Mouse (Mus musculus) hindbrain, embryonic 16.5 days (tissue): ENCODE measurements around the gene Lztfl1. TPM values are rescaled to one million over a fixed set of nuclear protein-coding genes. Genes with fewer than 3 reads are reported as not detected.
A peak's percentile ranks its signal among the peaks of the same experiment; 100 is the strongest.
"Not testable (repeated sequence)": the region's sequence is repeated elsewhere in the genome, so short reads cannot be mapped to it uniquely, and the experiment has no call there.

Source experiments
- ATAC-seq: fragments of 200-750 bp; cut with Nextera tagmentation; 2 replicates; pipeline ENCODE4 v1.8.0; 2017; ENCODE audit warnings: moderate TSS enrichment, moderate library complexity
- H3K27ac ChIP-seq: fragments of 300-500 bp; sonication (generic); 2 replicates; pipeline ENCODE4 v1.5.1; 2014; ENCODE audit warnings: low read depth, mild to moderate bottlenecking, control low read depth, low read length, moderate library complexity
- H3K27me3 ChIP-seq: fragments of 300-500 bp; sonication (generic); replicated peaks from 2 replicates; pipeline ENCODE4 v1.6.1; 2014; ENCODE audit warnings: low read length; ENCODE audit not compliant: control insufficient read depth, insufficient read depth
- H3K36me3 ChIP-seq: fragments of 300-500 bp; sonication (generic); 2 replicates; pipeline ENCODE4 v1.6.1; 2014; ENCODE audit warnings: mild to moderate bottlenecking, low read length, moderate library complexity, mixed read lengths; ENCODE audit not compliant: control insufficient read depth, insufficient read depth
- H3K4me1 ChIP-seq: fragments of 300-500 bp; sonication (generic); 2 replicates; pipeline ENCODE4 v1.6.1; 2014; ENCODE audit warnings: low read depth, low read length; ENCODE audit not compliant: control insufficient read depth, insufficient read depth
- H3K4me2 ChIP-seq: fragments of 300-500 bp; sonication (generic); 2 replicates; pipeline ENCODE4 v1.6.1; 2014; ENCODE audit warnings: mild to moderate bottlenecking, low read length, control low read depth, moderate library complexity
- H3K4me3 ChIP-seq: fragments of 300-500 bp; sonication (generic); 2 replicates; pipeline ENCODE4 v1.5.1; 2014; ENCODE audit warnings: mild to moderate bottlenecking, low read length, control low read depth, moderate library complexity
- H3K9ac ChIP-seq: fragments of 300-500 bp; sonication (generic); 2 replicates; pipeline ENCODE4 v1.6.1; 2014; ENCODE audit warnings: low read depth, mild to moderate bottlenecking, control low read depth, low read length, moderate library complexity
- H3K9me3 ChIP-seq: fragments of 300-500 bp; sonication (generic); 2 replicates; pipeline ENCODE4 v1.6.1; 2014; ENCODE audit warnings: mild to moderate bottlenecking, low read length, moderate library complexity; ENCODE audit not compliant: control insufficient read depth
- whole genome bisulfite sequencing: fragments of 180-500 bp; shearing (Covaris S2); extraction: QIAGEN DNeasy Blood & Tissue Kit; methylation state at CpG from one replicate; pipeline ENCODE4 v1.1.7; 2014; 5-methylcytosine and 5-hydroxymethylcytosine counted together
- polyA plus RNA-seq: library from polyadenylated mRNA; unstranded; fragments of >200 nt; fragmentation: Nextera tagmentation; extraction: Ambion mirVana; gene quantifications from 2 replicates; pipeline ENCODE4 v1.2.1, GENCODE M21; 2015

Lztfl1 gene
- polyA plus RNA-seq, 1 experiment from 2014 or later: 45.2 TPM

DNA sequence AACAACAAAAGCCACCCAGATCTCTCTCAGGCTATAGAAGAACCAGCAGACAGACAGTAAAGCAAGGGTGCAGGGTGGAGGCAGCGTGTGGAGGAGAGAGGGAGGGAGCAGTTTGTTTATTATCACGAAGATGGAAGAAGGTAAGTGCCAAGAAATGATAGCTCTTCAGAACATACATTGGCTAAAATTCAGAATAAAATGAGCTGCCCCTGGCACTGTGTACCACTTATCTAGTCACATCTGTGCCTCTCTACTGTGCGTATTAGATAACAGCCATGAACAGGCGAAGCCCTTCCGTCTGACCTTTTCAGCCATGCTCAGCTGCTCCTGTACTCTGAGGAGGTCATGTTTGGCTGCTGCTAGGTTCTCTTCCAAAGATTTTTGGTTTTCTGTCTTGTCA, 15.7 kb downstream of the Lztfl1 start:
- H3K9me3 ChIP-seq: no peaks in the 10 kb centered on the region
- no peaks in the 10 kb centered on the region for H3K4me1 ChIP-seq
- no peak overlapping the region for H3K4me2 ChIP-seq
- H3K9ac ChIP-seq: no peak overlapping the region
- no peak overlapping the region for H3K4me3 ChIP-seq
- no peak for ATAC-seq
- H3K36me3 ChIP-seq: peaks cover 7% of the 10 kb centered on the region
- H3K27me3 ChIP-seq: no peaks in the 10 kb centered on the region
- H3K27ac ChIP-seq: no peak overlapping the region
- 93% methylated on average over 5 of the region's 5 CpGs for WGBS

DNA sequence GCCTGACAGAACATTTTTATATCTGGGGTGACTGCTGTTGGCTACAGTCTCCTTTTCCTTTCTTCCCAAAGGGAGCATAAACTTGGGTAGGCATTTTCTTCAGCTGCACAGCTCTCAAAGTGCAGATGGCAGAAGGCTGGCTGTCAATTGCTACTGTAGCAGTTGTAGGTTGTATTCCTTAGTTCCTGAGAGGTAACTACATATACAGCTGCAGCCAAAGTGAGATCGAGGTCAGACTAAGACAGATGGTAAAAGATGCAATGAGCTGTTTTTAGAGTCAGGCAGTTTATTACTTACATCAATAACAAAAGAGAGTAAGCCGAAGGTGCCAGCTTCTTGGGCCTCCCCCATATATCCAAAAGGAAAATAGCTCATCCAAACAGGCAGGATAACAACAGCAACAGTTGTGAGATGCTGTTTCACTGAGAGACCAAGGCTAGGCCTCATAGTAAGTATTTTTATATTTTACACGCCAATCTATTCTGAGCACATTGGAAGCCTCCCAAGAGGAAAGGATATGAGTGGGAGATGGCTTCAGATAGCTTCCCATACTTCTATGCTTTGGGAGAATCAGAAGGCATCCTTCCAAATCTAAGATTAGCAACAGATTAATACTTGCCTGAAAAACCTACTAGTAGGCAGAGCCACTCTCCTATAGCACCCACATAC, 21.7 kb downstream of the Lztfl1 start:
- Histone ChIP-seq H3K27ac (no peak overlapping the region), H3K9me3 (no peaks in the 10 kb centered on the region), H3K36me3 (peaks cover 10% of the 10 kb centered on the region), H3K4me3 (no peak overlapping the region), H3K27me3 (no peaks in the 10 kb centered on the region), H3K4me1 (no peaks in the 10 kb centered on the region), H3K9ac (no peak overlapping the region), H3K4me2 (no peak overlapping the region)
- ATAC-seq: no peak
- 89% methylated on average over 3 of the region's 3 CpGs for WGBS

DNA sequence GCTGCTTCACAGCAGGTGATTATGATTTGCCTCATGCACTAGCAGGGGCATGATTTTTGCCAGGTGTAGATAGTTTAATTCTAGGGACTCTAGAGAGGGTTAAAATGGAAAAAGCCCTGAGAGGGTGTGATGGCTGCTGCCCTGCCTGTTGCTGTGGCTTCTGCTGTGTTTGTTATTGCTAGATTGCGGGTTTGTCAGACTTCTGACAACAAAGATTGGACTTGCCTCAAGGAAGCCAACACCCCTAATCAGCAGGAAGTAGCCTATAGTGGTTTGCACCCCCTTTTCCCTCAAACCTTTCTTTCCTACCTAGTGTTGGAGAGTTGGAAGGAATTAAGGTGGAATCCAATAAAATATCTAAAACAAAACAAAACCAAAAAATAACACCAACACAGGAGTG, 29.3 kb downstream of the Lztfl1 start:
- no peak overlapping the region for H3K4me2 ChIP-seq
- H3K9me3 ChIP-seq: no peaks in the 10 kb centered on the region
- no peak overlapping the region for H3K4me3 ChIP-seq
- H3K27me3 ChIP-seq: no peaks in the 10 kb centered on the region
- H3K27ac ChIP-seq: no peak overlapping the region
- H3K4me1 ChIP-seq: no peaks in the 10 kb centered on the region
- no peak overlapping the region for H3K9ac ChIP-seq
- WGBS: 65% methylated on average over 1 of the region's 1 CpGs
- no peak for ATAC-seq
- peaks cover 4% of the 10 kb centered on the region; the same call in 1 of the 2 replicates for H3K36me3 ChIP-seq

DNA sequence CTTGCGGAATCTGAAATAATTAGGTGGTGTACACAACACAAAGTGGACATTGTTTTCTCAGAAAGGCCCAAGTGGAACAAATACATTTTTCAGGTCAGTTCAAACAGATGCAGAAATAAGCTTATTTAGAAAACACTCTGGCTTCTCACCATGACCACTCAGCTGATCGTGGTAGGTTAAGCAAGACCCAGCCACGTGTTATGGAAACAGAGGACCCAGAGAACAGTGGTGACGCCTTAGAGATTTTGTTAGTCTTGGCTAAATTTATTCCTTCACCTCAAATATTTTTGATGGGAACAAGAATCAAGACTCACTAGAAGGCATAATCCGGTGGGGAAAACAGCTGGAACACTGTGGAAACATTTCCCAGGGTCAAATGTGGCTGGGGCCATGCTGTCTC, 31.3 kb downstream of the Lztfl1 start:
- H3K4me3 ChIP-seq: no peak overlapping the region
- no peak overlapping the region for H3K27ac ChIP-seq
- WGBS: 63% methylated on average over 5 of the region's 5 CpGs
- no peak overlapping the region for H3K9ac ChIP-seq
- H3K36me3 ChIP-seq: no peaks in the 10 kb centered on the region
- no peaks in the 10 kb centered on the region for H3K27me3 ChIP-seq
- H3K9me3 ChIP-seq: no peaks in the 10 kb centered on the region
- ATAC-seq: no peak
- H3K4me2 ChIP-seq: no peak overlapping the region
- H3K4me1 ChIP-seq: no peaks in the 10 kb centered on the region

DNA sequence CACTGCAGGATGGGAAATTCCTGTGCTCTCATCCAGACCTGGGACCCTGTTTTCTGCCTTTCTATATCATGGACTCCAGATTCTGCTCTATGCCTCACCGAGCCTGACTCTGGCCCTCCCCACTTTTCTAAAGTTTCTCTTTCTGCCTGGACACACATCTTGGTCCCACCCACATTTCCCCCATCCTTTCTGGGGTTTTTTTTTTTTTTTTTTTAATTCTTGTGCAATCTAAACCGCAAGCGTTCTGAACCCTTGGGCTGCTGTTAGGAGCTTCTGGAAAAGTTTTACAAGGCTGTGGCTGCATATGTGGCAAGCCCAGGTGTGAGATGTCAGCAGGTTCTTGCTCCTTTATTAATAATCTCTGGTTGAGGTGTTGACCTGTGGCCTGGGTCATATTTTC, 33.8 kb downstream of the Lztfl1 start:
- ATAC-seq: no peak
- Histone ChIP-seq H3K36me3 (no peaks in the 10 kb centered on the region), H3K27ac (no peak overlapping the region), H3K9ac (no peak overlapping the region), H3K4me1 (peaks cover 3% of the 10 kb centered on the region), H3K4me2 (no peak overlapping the region), H3K9me3 (no peaks in the 10 kb centered on the region), H3K27me3 (peaks cover 9% of the 10 kb centered on the region; the same call in 1 of the 2 replicates), H3K4me3 (no peak overlapping the region)
- WGBS: 59% methylated on average over 3 of the region's 3 CpGs

DNA sequence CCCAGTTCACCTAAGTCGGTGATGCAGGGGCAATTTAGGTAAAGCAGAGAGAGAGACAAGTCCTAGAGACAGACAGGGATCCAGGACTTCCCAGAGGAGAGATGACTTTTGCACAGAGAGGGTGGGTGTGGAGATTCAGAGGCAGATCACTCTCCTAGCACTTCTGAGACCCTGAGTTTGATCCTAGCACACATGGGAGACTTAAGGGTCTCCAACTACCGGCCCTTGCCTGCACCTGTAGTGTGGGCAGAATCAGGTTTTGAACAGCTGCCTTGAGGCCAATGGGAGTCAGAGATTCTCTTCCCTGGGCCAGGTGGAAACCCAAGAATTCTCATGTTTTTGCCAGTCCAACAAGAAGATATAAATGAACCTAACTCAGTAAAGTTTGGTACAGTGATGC, 38.3 kb downstream of the Lztfl1 start:
- peaks cover 11% of the 10 kb centered on the region for H3K4me1 ChIP-seq
- 23% methylated on average over 2 of the region's 2 CpGs for WGBS
- H3K4me3 ChIP-seq: peak overlapping the region; percentile 51; the same call in 1 of the 2 replicates
- no peaks in the 10 kb centered on the region for H3K9me3 ChIP-seq
- peak overlapping the region; percentile 89 for H3K4me2 ChIP-seq
- ATAC-seq: no peak
- peaks cover 22% of the 10 kb centered on the region for H3K27me3 ChIP-seq
- H3K27ac ChIP-seq: no peak overlapping the region
- no peak overlapping the region; the same call in 1 of the 2 replicates for H3K9ac ChIP-seq
- H3K36me3 ChIP-seq: no peaks in the 10 kb centered on the region

DNA sequence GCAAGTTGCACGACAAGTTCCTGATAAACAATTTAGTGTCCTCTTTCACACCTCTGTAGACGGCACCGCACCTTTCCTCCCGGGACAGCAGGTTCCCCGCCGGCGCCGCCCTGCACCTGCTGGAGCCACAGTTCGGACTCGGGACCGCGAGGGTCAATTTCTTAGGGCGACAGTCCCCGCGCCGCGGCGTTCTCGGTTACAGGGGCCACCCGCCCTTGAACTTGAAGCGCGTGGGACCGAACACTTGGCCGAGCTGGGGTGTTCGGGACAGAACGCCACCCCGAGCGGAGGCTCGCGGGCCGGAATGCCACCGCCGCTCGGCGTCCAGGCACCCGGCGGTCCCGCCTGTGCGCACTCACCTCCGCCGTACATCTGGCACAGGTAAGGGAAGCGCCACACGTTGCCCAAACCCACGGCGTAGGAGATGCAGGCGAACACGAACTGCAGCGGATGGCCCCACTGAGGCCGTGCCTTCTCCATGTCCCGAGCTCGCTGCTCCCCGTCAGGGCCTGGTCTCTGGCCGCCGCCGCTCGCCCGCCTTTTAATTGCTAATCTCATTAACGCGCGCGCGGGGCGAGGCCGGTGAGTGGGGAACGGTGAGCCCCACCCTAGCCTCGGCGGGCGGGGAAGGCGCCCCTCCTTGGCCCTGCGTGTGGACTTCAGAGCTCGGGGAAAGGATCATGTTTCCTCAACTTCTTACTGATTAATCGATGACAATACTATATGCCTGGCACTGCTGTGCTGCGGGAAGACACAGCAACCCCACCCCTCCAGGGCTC, 39.0 kb downstream of the Lztfl1 start, which contains the start of the genes Ccr9 and Slc6a20a:
TSS of gene Ccr9 (plus strand) at position 113 of the 779 bp plus-strand sequence.
TSS of gene Slc6a20a (minus strand) at position 559 of the 779 bp plus-strand sequence.
- Histone ChIP-seq H3K4me2 (peak within 1 kb of the TSS; percentile 89), H3K4me1 (peaks cover 11% of the 10 kb centered on the region), H3K4me3 (peak within 1 kb of the TSS; percentile 51), H3K36me3 (no peaks in the 10 kb centered on the region), H3K9ac (peak within 1 kb of the TSS; percentile 57), H3K27me3 (peaks cover 22% of the 10 kb centered on the region), H3K9me3 (no peaks in the 10 kb centered on the region), H3K27ac (no peak within 1 kb of the TSS)
- under 1% methylated on average over 72 of the region's 73 CpGs for WGBS
- peak; percentile 77 for ATAC-seq

DNA sequence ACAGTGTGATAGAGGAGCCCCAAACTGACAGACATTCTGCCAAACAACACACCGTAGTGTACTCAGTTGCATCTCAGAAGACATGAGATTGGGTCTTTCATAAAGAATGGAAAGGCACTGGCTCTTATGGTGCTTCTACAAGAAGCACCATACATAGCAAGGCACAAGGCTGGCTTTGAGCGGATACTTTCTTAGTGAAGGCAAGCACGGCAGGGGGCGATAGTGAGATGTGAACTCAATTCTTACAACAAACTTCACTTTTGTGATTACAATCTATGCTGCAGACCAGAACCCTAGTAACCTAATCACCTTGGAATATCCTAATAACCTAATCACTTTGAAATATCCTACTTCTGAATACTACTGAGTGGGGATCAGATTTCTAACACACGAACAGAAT, 51.9 kb downstream of the Lztfl1 start:
- Histone ChIP-seq H3K9me3 (no peaks in the 10 kb centered on the region), H3K9ac (no peak overlapping the region), H3K4me3 (no peak overlapping the region), H3K27me3 (no peaks in the 10 kb centered on the region), H3K36me3 (no peaks in the 10 kb centered on the region), H3K4me1 (no peaks in the 10 kb centered on the region), H3K27ac (no peak overlapping the region), H3K4me2 (no peak overlapping the region)
- 61% methylated on average over 5 of the region's 5 CpGs for WGBS
- no peak for ATAC-seq

DNA sequence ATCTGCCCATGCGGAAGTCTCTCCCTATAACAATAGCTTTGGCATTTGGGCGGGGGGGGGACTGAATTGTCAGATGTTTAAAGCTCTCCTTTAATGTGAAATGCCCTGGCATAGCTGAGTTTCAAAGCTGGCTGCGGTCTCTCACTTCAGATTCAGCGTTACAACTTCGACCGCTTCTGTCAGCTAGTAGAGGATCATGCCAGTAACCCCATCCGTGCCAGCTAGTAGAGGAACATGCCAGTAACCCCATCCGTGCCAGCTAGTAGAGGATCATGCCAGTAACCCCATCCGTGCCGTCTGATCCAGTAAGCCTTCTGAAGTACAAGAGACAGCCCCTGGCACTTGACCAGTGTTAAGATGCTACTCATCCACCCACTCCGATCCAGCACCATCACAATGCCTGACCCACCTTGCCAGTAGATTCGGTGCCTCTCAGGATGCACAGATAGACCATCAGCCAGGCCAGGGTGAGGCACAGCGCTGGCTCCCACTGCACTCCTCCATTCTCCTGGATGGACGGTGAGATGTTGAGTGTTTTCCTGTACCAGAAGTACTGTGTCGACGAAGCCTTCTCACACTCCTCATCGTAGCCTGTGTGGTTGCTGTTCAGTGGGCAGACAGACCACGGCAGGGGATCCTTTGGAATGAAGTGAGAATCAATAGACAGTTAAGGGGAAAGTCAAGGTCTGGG, 57.4 kb downstream of the Lztfl1 start:
- not testable (repeated sequence) for H3K9ac ChIP-seq, H3K4me2 ChIP-seq, H3K4me1 ChIP-seq, H3K27ac ChIP-seq, H3K9me3 ChIP-seq, ATAC-seq, H3K4me3 ChIP-seq, H3K27me3 ChIP-seq, H3K36me3 ChIP-seq
- 80% methylated on average over 17 of the region's 18 CpGs for WGBS
